Mouse (Mus musculus) frontal cortex, postnatal 36 days (tissue): ENCODE measurements around the gene Olfr844.

Experiments
- DNase-seq, 2 experiments: peaks; one replicate each; pipeline ENCODE4 v3.0.0; 2022; ENCODE audit warnings: low spot score in 2 of 2

The Olfr844 gene

GRCm38 (mm10) chr9:19316047-19316446 lies at the start of gene Olfr844:
TSS of gene Olfr844 (plus strand) at chr9:19316347.
- DNase-seq, result no peak

GRCm38 (mm10) chr9:19336157-19336556 lies 20.0 kb downstream of the Olfr844 start, which contains the start of gene Olfr845:
TSS of gene Olfr845 (plus strand) at chr9:19336457.
- DNase-seq, result no peak

- DNase-seq, result no peak
These were observed 47.8 kb downstream of the Olfr844 start, which contains the start of gene Olfr846 for GRCm38 (mm10) chr9:19363905-19364304. TSS of gene Olfr846 (minus strand) at chr9:19364005.
